Mouse (Mus musculus): ENCODE results near the gene Krtap1-3. TPM values are rescaled to one million over a fixed set of nuclear protein-coding genes. Genes with fewer than 3 reads are reported as not detected.

Gene Krtap1-3
- not detected in 2 replicates for polyA plus RNA-seq (2014; fragmentation: Nextera tagmentation; extraction: Ambion mirVana)

- H3K4me3 ChIP-seq (ENCODE audit: control insufficient read depth in 1 of 2, insufficient read depth in 1 of 2, low read depth in 1 of 2, low read length in 2 of 2), result no peak within 1 kb of the TSS
- no peak for ATAC-seq (ENCODE audit: insufficient number of reproducible peaks, insufficient read depth, low FRiP score, low read depth)
- no peaks in the 10 kb centered on the region for H3K27me3 ChIP-seq (ENCODE audit: control insufficient read depth, insufficient read depth, low read length)
- no peak within 1 kb of the TSS for H3K4me2 ChIP-seq (ENCODE audit: low read length)
- H3K27ac ChIP-seq (replicated peaks in 1 of 2; ENCODE audit: control insufficient read depth in 1 of 2, insufficient read depth in 1 of 2, low read depth in 2 of 2, low read length in 2 of 2), result no peak within 1 kb of the TSS
- H3K4me1 ChIP-seq (ENCODE audit: control insufficient read depth in 2 of 2, insufficient read depth in 2 of 2, low read length in 2 of 2), result no peaks in the 10 kb centered on the region
- 73% methylated on average over 4 of the region's 6 CpGs for WGBS
- H3K9me3 ChIP-seq (ENCODE audit: control insufficient read depth, low read length), result no peaks in the 10 kb centered on the region
- no peaks in the 10 kb centered on the region for H3K36me3 ChIP-seq (ENCODE audit: control insufficient read depth, insufficient read depth, low read length)
- H3K9ac ChIP-seq (ENCODE audit: low read length), result no peak within 1 kb of the TSS
Measured at GRCm38 (mm10) chr11:99590981-99591380, at the start of gene Krtap1-3. TSS of gene Krtap1-3 (minus strand) at chr11:99591339.

- no peak overlapping the region for H3K4me3 ChIP-seq (ENCODE audit: control insufficient read depth in 1 of 2, insufficient read depth in 1 of 2, low read depth in 1 of 2, low read length in 2 of 2)
- no peak overlapping the region for H3K4me2 ChIP-seq (ENCODE audit: low read length)
- WGBS, result 31% methylated on average over 1 of the region's 1 CpGs
- H3K27me3 ChIP-seq (ENCODE audit: control insufficient read depth, insufficient read depth, low read length), result no peaks in the 10 kb centered on the region
- H3K9me3 ChIP-seq (ENCODE audit: control insufficient read depth, low read length), result no peaks in the 10 kb centered on the region
- H3K4me1 ChIP-seq (ENCODE audit: control insufficient read depth in 2 of 2, insufficient read depth in 2 of 2, low read length in 2 of 2), result no peaks in the 10 kb centered on the region
- ATAC-seq (ENCODE audit: insufficient number of reproducible peaks, insufficient read depth, low FRiP score, low read depth), result no peak
- H3K36me3 ChIP-seq (ENCODE audit: control insufficient read depth, insufficient read depth, low read length), result no peaks in the 10 kb centered on the region
- no peak overlapping the region for H3K27ac ChIP-seq (replicated peaks in 1 of 2; ENCODE audit: control insufficient read depth in 1 of 2, insufficient read depth in 1 of 2, low read depth in 2 of 2, low read length in 2 of 2)
- no peak overlapping the region for H3K9ac ChIP-seq (ENCODE audit: low read length)
Measured at GRCm38 (mm10) chr11:99640926-99641325, 49.8 kb upstream of the Krtap1-3 start.

- WGBS, result 44% methylated on average over 1 of the region's 1 CpGs
- H3K27ac ChIP-seq (replicated peaks in 1 of 2; ENCODE audit: control insufficient read depth in 1 of 2, insufficient read depth in 1 of 2, low read depth in 2 of 2, low read length in 2 of 2), result no peak overlapping the region
Measured at GRCm38 (mm10) chr11:99637086-99637485, 45.9 kb upstream of the Krtap1-3 start.

GRCm38 (mm10) chr11:99634653-99635134 lies 43.6 kb upstream of the Krtap1-3 start, which contains the start of gene Krtap4-2:
TSS of gene Krtap4-2 (minus strand) at chr11:99635084.
- no peak within 1 kb of the TSS for H3K27ac ChIP-seq (replicated peaks in 1 of 2; ENCODE audit: control insufficient read depth in 1 of 2, insufficient read depth in 1 of 2, low read depth in 2 of 2, low read length in 2 of 2)
- no peak within 1 kb of the TSS for H3K4me2 ChIP-seq (ENCODE audit: low read length)
- H3K9ac ChIP-seq (ENCODE audit: low read length), result no peak within 1 kb of the TSS
- no peaks in the 10 kb centered on the region for H3K4me1 ChIP-seq (ENCODE audit: control insufficient read depth in 2 of 2, insufficient read depth in 2 of 2, low read length in 2 of 2)
- no peaks in the 10 kb centered on the region for H3K27me3 ChIP-seq (ENCODE audit: control insufficient read depth, insufficient read depth, low read length)
- no peaks in the 10 kb centered on the region for H3K9me3 ChIP-seq (ENCODE audit: control insufficient read depth, low read length)
- H3K36me3 ChIP-seq (ENCODE audit: control insufficient read depth, insufficient read depth, low read length), result no peaks in the 10 kb centered on the region
- no peak for ATAC-seq (ENCODE audit: insufficient number of reproducible peaks, insufficient read depth, low FRiP score, low read depth)
- 30% methylated on average over 8 of the region's 8 CpGs for WGBS
- H3K4me3 ChIP-seq (ENCODE audit: control insufficient read depth in 1 of 2, insufficient read depth in 1 of 2, low read depth in 1 of 2, low read length in 2 of 2), result no peak within 1 kb of the TSS

More at GRCm38 (mm10) chr11:99637086-99637485, 45.9 kb upstream of the Krtap1-3 start:
- Histone ChIP-seq H3K36me3 (ENCODE audit: control insufficient read depth, insufficient read depth, low read length) (no peaks in the 10 kb centered on the region), H3K27me3 (ENCODE audit: control insufficient read depth, insufficient read depth, low read length) (no peaks in the 10 kb centered on the region), H3K4me2 (ENCODE audit: low read length) (no peak overlapping the region), H3K9me3 (ENCODE audit: control insufficient read depth, low read length) (no peaks in the 10 kb centered on the region), H3K4me1 (ENCODE audit: control insufficient read depth in 2 of 2, insufficient read depth in 2 of 2, low read length in 2 of 2) (no peaks in the 10 kb centered on the region), H3K9ac (ENCODE audit: low read length) (no peak overlapping the region), H3K4me3 (ENCODE audit: control insufficient read depth in 1 of 2, insufficient read depth in 1 of 2, low read depth in 1 of 2, low read length in 2 of 2) (no peak overlapping the region)
- no peak for ATAC-seq (ENCODE audit: insufficient number of reproducible peaks, insufficient read depth, low FRiP score, low read depth)

- ATAC-seq (ENCODE audit: insufficient number of reproducible peaks, insufficient read depth, low FRiP score, low read depth), result no peak
- H3K27me3 ChIP-seq (ENCODE audit: control insufficient read depth, insufficient read depth, low read length), result no peaks in the 10 kb centered on the region
- 73% methylated on average over 2 of the region's 2 CpGs for WGBS
- H3K4me3 ChIP-seq (ENCODE audit: control insufficient read depth in 1 of 2, insufficient read depth in 1 of 2, low read depth in 1 of 2, low read length in 2 of 2), result no peak overlapping the region
- H3K36me3 ChIP-seq (ENCODE audit: control insufficient read depth, insufficient read depth, low read length), result no peaks in the 10 kb centered on the region
- H3K27ac ChIP-seq (replicated peaks in 1 of 2; ENCODE audit: control insufficient read depth in 1 of 2, insufficient read depth in 1 of 2, low read depth in 2 of 2, low read length in 2 of 2), result no peak overlapping the region
- no peaks in the 10 kb centered on the region for H3K9me3 ChIP-seq (ENCODE audit: control insufficient read depth, low read length)
- no peak overlapping the region for H3K9ac ChIP-seq (ENCODE audit: low read length)
- no peaks in the 10 kb centered on the region for H3K4me1 ChIP-seq (ENCODE audit: control insufficient read depth in 2 of 2, insufficient read depth in 2 of 2, low read length in 2 of 2)
- H3K4me2 ChIP-seq (ENCODE audit: low read length), result no peak overlapping the region
Measured at GRCm38 (mm10) chr11:99633293-99633692, 42.2 kb upstream of the Krtap1-3 start.

DNA sequence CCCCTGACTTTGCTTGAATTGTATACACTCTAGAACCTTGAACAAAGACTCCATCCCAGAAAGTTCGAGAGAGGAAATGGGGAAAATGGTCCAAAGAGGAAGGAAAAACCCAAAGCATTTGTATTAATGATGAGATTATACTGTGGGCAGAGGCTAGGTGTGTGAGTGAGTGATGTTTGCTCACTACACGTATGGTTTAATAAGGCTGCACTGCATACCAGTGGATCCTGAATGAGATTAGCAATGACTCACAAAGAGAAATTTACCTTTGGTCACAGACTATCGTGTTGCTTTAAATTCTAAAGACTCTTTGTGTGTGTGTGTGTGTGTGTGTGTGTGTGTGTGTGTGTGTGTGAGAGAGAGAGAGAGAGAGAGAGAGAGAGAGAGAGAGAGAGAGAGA lies 39.8 kb upstream of the Krtap1-3 start:
- ATAC-seq (ENCODE audit: insufficient number of reproducible peaks, insufficient read depth, low FRiP score, low read depth), result no peak
- H3K9me3 ChIP-seq (ENCODE audit: control insufficient read depth, low read length), result no peaks in the 10 kb centered on the region
- H3K4me3 ChIP-seq (ENCODE audit: control insufficient read depth in 1 of 2, insufficient read depth in 1 of 2, low read depth in 1 of 2, low read length in 2 of 2), result no peak overlapping the region
- no peak overlapping the region for H3K27ac ChIP-seq (replicated peaks in 1 of 2; ENCODE audit: control insufficient read depth in 1 of 2, insufficient read depth in 1 of 2, low read depth in 2 of 2, low read length in 2 of 2)
- H3K36me3 ChIP-seq (ENCODE audit: control insufficient read depth, insufficient read depth, low read length), result no peaks in the 10 kb centered on the region
- H3K27me3 ChIP-seq (ENCODE audit: control insufficient read depth, insufficient read depth, low read length), result no peaks in the 10 kb centered on the region
- 61% methylated on average over 3 of the region's 3 CpGs for WGBS
- H3K9ac ChIP-seq (ENCODE audit: low read length), result no peak overlapping the region
- no peaks in the 10 kb centered on the region for H3K4me1 ChIP-seq (ENCODE audit: control insufficient read depth in 2 of 2, insufficient read depth in 2 of 2, low read length in 2 of 2)
- H3K4me2 ChIP-seq (ENCODE audit: low read length), result no peak overlapping the region

DNA sequence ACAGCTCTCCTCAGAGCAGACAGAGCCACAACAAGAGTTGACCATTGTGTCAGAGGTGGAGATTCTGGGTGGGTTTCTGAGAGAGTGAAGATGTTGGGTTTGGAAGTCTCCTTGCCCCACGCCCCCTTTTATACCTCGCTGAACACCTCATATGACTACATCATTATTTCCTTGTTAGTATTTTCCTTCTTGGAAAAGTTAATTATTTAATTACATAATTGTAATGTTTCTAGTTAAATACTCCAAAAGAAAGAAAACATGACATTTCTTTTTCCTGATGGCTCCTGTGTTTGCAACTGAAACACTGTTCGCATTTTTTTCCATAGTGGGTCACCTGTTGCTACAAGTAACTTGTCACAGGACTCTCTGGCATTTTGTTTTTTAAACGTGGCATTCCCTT lies 37.0 kb upstream of the Krtap1-3 start, which contains the start of gene Krtap4-1:
Krtap4-1 (minus strand) TSS at position 101 of the 400 bp plus-strand sequence.
- no peak within 1 kb of the TSS for H3K9ac ChIP-seq (ENCODE audit: low read length)

GRCm38 (mm10) chr11:99620335-99620734 lies 29.2 kb upstream of the Krtap1-3 start, which contains the start of gene Gm11562:
TSS of gene Gm11562 (minus strand) at chr11:99620435.
- Histone ChIP-seq H3K9ac (ENCODE audit: low read length) (no peak within 1 kb of the TSS), H3K27ac (replicated peaks in 1 of 2; ENCODE audit: control insufficient read depth in 1 of 2, insufficient read depth in 1 of 2, low read depth in 2 of 2, low read length in 2 of 2) (no peak within 1 kb of the TSS), H3K4me3 (ENCODE audit: control insufficient read depth in 1 of 2, insufficient read depth in 1 of 2, low read depth in 1 of 2, low read length in 2 of 2) (no peak within 1 kb of the TSS), H3K4me1 (ENCODE audit: control insufficient read depth in 2 of 2, insufficient read depth in 2 of 2, low read length in 2 of 2) (no peaks in the 10 kb centered on the region), H3K9me3 (ENCODE audit: control insufficient read depth, low read length) (no peaks in the 10 kb centered on the region), H3K36me3 (ENCODE audit: control insufficient read depth, insufficient read depth, low read length) (no peaks in the 10 kb centered on the region), H3K4me2 (ENCODE audit: low read length) (no peak within 1 kb of the TSS), H3K27me3 (ENCODE audit: control insufficient read depth, insufficient read depth, low read length) (no peaks in the 10 kb centered on the region)
- ATAC-seq (ENCODE audit: insufficient number of reproducible peaks, insufficient read depth, low FRiP score, low read depth), result no peak
- 77% methylated on average over 2 of the region's 2 CpGs for WGBS

More for the DNA sequence above, 37.0 kb upstream of the Krtap1-3 start, which contains the start of gene Krtap4-1:
- ATAC-seq (ENCODE audit: insufficient number of reproducible peaks, insufficient read depth, low FRiP score, low read depth), result no peak
- no peak within 1 kb of the TSS for H3K4me2 ChIP-seq (ENCODE audit: low read length)
- no peaks in the 10 kb centered on the region for H3K36me3 ChIP-seq (ENCODE audit: control insufficient read depth, insufficient read depth, low read length)
- H3K9me3 ChIP-seq (ENCODE audit: control insufficient read depth, low read length), result no peaks in the 10 kb centered on the region
- 69% methylated on average over 4 of the region's 4 CpGs for WGBS
- H3K27me3 ChIP-seq (ENCODE audit: control insufficient read depth, insufficient read depth, low read length), result no peaks in the 10 kb centered on the region
- H3K27ac ChIP-seq (replicated peaks in 1 of 2; ENCODE audit: control insufficient read depth in 1 of 2, insufficient read depth in 1 of 2, low read depth in 2 of 2, low read length in 2 of 2), result no peak within 1 kb of the TSS
- no peaks in the 10 kb centered on the region for H3K4me1 ChIP-seq (ENCODE audit: control insufficient read depth in 2 of 2, insufficient read depth in 2 of 2, low read length in 2 of 2)
- H3K4me3 ChIP-seq (ENCODE audit: control insufficient read depth in 1 of 2, insufficient read depth in 1 of 2, low read depth in 1 of 2, low read length in 2 of 2), result no peak within 1 kb of the TSS

Measured in heart, embryonic 14.5 days (tissue).